Mouse (Mus musculus) heart, adult 8-10 months (tissue): ENCODE data around the gene Tmem170b. TPM values are rescaled to one million over a fixed set of nuclear protein-coding genes. Genes with fewer than 3 reads are reported as not detected.
A peak's percentile ranks its signal among the peaks of the same experiment; 100 is the strongest.

Source experiments
- DNase-seq: peaks from one replicate; pipeline ENCODE4 v3.0.0; 2022; ENCODE audit warnings: low spot score
- total RNA-seq, 4 experiments: library from RNA; stranded (reverse); gene quantifications; 2 replicates each; pipeline ENCODE4 v1.2.4; 2022

The Tmem170b gene
- total RNA-seq = 10 to 100 TPM; 22.2 to 26.4 (median 24.5) TPM

DNA sequence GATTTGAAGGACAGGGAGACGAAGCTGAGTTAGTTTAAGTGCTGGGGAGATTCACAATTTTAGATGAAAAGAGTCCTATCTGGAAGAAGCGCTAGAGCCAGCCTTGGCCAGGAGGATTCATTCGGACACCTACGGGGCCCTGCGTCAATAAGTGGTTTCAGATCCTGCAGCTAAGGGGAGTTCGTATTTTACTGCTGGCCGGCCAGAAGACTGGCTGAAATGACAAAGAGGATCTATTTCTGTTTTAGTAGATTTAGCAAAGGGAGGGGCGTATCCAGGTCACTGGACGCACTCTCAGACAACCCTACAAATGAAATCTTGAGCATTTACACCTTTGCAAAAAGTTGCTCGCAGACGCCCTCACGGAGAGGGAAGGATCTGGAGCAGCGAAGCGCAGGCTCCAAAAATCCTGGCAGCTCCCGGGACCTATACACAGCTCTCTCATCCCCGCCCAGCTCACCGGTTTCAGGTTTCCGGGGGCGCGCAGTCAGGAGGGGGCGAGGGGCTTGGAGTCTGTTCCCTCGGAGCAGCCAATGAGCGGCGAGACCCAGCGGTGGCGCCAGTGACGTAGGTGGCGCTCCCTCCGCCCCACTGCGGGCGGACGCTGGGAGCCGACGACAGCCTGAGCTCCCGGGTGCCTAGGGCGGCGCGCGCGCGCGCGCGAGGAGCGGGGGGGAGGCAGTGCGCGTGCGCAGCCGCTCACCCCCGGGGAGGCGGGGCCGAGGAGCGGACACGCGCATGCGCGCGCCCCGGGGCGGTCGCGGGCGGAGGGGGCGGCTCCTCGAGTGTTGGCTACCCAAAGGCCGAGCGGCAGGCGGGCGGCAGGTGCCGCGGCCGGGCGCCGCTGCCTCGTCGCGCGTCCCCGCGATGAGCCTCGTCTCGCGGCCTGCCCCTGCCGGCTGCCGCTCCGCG lies at the start of gene Tmem170b:
Gene Tmem170b, plus strand, starts transcription at position 809 of the 912 bp plus-strand sequence.
- peak; percentile 96 for DNase-seq

DNA sequence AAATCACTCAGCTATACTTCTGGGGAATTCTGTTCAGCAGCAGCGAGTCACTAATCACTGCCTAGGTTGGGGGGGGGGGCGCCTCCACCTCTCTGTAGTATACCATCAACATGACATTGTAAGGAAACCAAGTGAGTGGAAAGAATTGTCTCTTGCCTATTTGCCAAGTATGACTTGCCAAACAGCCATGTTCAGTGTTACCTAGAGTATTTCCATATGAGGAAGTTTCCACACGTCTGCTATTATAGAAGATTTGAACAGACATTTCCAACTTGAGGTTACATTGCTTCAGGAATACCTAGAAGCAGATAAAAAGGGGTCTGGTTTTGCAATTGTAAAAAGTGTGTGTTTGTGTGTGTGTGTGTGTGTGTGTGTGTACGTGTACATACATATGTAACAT lies 44.7 kb upstream of the Tmem170b start:
- DNase-seq = no peak

DNA sequence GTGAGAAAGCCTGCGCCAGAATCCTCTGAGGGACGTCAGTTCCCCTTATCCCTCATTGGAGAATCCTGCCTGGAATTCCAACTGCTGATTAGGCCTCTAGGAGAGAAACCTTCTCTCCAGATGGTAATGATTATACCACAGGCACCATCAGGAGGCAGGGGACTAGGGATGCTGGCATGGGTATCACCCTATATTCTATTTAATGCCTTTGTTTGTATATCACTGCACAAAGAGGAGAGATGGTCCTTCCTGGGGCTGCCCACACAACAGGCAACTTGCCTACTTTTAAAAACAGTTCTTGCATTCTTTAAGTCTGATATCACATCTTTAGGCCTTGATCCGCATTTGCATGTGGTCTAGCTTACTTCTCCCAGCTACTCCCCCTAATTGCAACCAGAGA lies 37.3 kb upstream of the Tmem170b start:
- DNase-seq = no peak

DNA sequence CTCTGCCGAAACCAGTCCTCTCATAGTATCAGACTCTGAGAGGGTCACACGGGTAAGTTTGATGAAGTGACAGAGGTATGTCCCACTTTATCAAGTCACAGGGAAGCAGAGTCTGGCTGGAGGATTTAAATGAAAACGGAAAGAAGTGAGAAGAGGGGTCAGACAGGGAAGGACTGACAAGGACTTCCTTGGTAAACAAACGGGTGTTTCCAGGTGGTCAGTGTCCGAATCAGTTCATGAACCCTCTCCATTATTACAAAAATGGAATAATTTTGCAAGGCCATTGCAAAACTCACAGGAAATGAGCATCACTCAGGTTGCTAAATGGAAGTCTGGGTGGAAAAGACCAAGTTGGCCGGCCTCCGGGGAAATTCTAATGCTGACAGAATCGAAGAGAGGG lies 36.8 kb upstream of the Tmem170b start:
- no peak for DNase-seq

DNA sequence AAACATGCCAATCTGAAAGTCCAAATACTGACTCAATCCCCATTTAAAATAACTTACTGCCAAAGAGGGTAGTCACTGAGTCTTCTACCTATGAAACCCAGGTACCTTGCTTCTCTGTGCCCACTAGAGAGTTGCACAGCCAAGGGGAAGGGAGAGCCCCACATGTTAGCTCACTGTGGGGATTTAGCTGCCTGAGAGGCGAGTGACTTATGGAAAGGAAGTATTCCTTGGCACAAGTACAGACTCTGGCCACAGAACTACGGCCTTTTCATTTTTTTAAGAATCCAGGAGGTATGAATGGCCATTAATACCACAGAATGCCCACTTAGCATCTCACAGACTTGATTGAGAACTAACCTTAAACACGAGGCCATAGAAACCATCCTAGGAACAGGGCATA lies 35.9 kb upstream of the Tmem170b start:
- no peak for DNase-seq

DNA sequence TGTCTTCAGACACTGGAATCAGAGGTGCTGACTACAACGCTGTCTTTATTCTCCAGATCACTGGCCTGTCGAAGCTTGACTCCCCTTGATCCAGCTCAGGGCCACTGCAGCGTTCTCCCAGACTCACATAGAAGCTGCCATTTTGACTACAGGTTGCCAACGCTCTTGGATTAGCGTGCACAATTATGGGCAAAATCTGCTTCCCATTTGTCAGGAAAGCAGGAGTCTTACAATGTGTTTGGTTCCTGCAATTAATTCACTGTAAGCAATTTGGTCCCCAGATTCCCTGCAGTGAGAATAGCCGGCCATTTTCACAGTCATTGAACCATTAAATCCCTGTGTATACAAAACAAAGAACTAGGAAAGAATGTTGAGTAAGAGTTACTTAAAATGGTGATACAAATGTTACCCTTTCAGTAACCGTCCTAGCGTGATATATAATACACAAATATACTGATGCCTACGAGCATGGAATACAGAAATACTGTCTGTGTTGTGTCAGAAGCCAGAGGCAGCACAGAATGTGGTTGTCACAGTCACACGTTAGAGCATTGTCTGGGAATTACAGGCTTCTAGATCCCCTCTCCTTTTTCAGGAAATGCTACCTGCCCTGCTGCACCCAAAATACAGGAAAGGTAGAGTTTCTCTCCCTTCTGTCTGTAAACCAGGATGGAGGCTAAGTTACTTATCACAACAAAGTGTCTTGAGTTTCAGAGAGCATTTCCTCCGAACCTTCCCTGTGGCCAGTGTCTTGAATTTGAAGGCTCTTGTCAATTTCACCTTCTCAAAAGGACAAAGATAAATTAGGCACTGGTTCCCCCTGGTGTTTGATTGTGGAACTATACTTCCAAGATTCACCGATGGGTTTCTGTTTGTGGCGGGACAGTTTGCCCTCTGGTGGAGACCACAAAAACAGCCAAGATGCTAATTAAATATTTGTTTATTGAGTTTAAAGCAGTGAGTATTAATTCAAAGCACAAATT lies 34.0 kb upstream of the Tmem170b start:
- DNase-seq = peak; percentile 97

DNA sequence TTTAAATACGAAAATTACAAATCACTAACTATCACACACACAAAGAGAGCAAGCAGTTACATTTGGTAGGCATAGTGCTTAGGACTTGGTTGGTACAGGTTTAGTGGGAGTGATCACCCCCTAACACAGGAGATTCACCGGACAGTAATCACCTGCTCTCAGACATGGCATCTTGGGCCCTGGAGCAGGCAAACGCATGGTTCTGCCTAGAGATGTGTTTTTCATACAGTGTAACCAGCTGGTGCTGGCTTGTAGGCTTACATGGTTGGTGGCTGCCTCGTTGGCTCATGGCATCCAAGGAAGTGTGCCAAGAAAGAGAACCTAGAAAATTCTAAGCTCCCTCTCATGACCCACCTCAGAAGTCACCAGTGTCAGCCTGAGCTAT lies 33.4 kb upstream of the Tmem170b start:
- no peak for DNase-seq

DNA sequence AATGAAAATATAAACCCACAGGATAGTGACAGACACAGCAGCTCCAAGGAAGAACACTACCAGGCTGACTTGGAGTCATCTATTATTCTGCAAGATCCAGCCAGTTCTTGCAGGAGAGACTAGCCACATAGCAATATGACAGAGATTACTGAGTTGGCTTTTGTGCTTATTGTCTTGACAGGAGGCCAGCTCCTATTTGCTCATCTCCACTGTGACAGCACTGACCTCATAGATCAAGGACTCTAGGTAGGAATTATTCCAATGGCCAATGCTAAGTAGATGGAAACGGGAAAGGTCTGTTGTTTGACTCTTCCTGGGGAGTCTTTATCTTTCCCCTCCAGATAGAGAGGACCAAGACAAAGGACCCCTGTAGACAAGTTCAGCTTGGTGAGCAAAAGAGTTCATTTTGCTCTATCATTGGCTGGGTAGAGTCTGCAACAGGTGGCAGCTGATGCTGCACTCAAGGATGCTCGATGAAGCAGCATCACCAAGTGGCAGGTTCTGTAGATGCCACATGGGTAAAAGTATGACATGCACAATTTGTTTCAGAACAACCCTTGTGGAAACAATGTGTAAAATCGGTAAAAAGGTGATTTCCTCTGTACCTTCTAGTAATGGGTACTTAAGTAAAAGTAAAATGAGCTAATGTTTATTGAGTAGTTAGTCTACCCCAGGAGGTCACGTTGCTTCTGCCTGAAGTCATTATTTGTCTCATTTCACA lies 32.4 kb upstream of the Tmem170b start:
- no peak for DNase-seq

DNA sequence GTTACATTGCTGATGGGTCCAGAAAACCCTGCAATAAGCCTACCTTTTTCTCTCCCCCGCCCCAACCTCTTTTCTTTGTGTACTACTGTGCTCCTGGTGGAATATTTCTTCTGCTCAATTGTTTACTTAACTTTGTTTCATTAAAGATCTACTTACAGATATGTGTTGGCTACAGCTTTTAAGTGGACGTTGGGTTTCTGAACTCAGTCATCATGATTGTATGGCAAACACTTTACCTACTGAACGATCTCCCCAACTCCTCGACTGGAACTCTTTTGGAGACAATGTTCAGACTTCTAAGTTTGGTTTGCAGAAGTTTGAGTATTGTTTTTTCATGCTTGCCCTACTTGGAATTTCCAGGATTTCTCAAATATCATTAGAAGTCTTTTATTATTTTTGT lies 24.6 kb upstream of the Tmem170b start:
- no peak for DNase-seq

DNA sequence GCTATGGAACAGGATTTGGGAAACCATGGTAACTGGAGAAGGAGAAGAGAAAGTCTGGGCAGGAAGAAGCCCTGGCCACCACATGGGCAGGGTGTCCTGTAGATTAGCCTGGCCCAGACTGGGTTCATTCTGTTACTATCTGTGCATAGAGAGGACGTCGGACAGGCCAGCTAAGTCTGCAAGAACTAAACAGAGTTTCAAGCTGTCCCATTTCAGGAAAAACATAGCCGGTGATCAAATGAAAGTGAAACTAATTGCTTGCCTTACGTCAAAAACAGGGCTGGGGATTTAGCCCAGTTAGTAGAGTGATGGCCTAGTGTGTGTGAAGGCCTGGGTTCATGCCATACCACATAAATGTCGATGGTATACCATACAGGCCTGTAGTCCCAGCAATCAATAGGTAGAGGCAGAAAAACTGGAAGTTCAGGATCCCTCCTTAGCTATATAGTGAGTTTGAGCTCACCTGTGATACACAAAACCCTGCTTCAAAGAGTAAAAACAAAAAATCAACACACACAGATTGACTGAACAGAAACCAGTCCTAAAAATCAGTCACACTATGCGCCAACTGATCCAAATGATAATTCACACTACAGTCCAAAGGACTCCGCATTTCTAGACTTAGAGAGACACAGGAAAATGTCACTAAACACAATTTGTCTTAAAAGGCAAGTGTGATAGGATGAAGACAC lies 21.9 kb upstream of the Tmem170b start:
- peak; percentile 43 for DNase-seq

DNA sequence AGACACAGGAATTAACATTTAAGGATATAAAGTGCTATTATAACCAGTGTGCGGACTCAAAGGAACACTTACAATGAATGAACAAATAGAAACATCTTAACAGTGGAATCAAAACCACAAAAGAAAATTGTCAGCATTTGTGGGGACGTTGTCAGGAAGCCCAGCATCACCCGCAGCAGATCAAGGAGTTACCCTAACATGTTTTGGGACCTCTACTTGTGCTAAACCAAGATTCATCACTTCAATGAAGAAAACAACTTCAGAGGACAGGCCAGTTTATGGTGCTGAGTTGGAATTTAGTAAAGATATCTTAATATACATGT lies 21.4 kb upstream of the Tmem170b start:
- no peak for DNase-seq

DNA sequence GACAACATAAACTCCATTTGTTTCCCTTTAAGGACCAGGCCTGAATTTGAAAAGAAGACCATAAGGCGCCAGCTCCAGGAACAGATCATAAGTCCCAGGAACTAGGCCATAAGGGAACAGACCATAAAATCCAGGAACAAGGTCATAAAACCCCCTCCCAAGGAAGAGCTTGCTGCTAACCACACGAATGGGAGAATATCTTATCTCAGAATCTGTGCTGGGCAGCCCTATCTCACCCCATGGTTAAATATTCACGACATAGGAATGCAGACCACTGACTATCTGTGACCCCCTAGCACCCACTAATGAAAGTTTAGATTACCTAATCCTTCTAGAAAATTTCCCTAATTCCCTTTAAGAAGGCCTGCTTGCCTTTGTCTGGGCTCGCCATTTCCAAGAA lies 20.8 kb upstream of the Tmem170b start:
- no peak for DNase-seq

DNA sequence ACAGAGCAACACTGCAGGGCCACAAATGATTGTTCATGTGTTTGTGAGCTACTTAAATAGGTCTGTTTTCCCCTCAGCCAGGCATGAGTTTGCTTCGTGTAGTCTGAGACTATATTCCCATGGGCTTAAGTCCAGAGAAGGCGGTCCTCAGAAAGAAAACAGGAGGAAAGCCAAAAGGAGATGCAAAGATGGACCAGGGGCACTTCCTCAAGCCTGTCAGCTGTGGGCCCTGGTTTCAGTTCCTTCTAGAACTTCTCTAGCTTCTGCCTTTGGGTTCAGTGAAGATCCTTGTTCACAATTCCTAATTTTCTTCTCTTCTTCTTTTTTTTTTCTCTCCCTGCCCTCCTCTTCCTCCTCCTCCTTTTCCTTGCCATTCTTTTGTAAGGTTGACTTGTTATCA lies 9.0 kb upstream of the Tmem170b start:
- DNase-seq = peak; percentile 31

DNA sequence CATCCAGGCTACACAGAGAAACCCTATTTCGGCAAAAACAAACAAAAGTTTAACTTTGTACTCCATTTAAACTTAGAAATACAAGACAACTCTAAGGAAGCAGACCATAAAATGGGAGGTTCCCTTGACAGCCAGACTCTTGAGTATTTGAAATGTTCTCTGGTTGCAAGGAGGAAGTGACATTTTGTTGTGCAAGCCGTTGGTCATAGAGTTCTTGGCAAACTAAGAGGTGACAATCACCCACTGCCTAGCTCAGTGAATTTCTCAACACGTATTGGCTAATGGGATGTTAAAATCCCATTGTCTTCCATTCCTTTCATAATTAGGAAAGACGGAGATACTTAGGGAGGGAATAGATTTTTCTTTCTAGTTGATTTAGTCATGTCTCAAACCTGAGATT lies 5.7 kb upstream of the Tmem170b start:
- DNase-seq = no peak

DNA sequence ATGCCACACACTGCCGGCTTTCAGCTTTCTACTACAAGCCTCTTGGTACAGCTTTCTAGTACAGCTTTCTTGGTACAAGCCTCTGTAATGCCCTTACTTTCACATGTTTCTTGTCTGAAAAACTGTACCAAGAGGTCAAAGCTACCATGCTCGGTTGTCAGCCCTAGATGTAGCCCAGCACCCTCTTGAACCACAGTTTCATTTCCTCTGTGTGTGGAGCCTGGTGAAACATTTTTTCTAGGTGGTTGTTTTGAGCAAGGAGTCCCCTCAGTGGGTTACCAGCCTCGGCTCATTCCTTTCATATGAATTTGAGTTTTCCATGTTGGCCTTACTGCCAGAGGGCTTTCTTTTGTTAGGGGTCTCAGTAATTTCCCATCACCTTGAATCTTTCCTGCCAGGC lies 4.7 kb upstream of the Tmem170b start:
- DNase-seq = no peak

DNA sequence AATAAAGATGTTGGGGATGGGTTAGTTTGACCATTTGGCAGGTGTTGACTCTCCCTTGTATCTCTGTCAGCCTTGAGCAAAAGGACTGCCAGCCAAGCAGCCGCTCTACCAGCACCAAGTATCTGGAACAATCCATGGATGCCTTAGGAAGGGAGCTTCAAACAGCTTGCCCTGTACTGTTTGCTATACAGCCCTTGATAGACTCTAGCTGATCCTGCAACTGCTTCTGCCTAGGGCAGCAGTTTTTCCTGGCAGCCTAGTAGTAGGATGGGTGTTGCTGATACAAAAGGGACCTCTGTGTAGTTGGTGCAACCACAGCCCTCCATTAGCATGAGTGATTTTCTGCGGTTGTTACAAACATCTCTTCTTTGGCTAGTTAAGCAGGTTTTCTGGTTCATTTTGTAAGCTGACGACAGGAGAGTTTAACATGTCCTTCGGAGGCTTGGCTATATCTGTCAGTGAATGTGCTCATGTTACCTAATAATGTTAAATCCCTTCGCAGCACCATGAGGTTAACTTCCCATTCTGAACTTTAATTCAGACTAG lies 1.7 kb upstream of the Tmem170b start:
- no peak for DNase-seq

DNA sequence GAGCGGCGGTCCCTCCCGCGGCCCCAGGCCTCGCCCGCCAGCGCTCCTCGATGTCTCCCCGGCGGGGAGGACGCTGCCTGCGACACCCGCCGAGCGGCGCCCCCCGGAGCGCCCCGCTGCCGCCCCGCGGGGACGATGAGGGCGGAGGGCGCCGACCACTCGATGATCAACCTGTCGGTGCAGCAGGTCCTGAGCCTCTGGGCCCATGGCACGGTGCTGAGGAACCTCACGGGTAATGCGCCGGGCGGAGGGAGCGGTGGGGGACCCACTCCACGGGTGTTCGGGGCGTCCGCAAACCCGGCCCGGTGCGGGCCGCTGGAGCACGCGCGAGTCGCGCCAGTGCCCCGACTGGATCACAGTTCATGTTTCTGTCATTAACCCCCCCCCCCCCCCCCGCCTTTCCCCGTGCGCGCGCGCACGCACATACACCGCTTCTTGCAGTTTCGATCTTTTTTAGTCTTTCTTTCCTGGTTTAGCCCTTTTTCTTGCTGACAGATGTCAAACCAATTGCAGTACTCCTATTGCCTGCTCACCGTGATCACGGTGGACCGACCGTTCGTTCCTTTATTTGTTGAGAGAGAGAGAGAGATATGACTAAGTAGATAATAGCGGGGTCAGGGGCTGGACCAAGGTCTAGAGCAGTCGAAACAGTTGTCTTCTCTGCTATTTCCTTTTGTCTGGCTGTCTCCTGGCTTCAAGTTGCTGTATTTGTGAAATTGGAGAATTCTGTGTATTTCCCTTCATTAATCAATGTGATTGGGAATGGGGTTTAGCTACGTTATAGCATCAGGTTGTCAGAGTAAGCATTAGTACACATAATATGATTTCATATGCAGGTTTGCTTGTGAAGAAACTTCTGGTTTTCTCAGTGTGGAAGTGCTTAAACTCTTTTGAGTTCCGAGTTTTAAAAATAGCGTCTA lies 634 bp downstream of the Tmem170b start:
- peak; percentile 38 for DNase-seq

DNA sequence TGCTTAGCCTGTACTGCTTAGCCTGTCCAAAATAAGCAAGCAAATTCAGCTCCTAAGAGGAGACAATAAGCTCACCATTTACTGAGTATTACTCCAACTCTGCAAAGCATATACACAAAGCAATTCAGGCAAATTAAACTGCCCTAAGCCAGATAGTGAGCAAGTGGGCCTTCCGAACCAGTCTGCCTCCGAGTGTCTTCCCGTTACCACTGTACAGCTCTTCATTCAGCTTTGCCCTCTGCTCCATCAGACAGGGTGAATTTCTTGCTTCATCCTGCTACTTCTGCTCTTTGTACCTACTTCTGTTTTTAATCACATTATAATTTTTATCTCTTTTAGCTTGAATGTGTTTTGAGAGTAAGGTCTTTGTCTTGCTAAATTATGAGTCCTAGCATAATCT lies 1.9 kb downstream of the Tmem170b start:
- DNase-seq = no peak

DNA sequence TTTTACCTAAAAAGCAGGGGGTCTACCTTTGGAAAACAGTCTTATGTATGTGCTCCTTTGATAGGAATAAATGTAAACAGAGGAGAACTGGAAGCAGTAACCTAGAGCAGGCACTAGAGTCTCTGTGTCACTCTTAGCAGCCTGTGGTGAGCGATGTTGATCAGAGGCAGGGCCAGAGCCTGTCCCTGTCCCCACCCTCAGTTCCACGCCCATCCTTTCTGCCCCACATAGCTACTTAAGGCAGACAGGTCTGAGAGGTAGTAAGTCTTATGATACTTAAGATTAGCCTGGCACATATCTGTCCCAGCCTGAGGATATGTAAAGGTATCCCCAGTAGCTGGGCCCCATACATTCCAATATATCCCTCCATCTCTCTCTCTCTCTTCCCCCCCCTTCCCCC lies 2.9 kb downstream of the Tmem170b start:
- DNase-seq = no peak

DNA sequence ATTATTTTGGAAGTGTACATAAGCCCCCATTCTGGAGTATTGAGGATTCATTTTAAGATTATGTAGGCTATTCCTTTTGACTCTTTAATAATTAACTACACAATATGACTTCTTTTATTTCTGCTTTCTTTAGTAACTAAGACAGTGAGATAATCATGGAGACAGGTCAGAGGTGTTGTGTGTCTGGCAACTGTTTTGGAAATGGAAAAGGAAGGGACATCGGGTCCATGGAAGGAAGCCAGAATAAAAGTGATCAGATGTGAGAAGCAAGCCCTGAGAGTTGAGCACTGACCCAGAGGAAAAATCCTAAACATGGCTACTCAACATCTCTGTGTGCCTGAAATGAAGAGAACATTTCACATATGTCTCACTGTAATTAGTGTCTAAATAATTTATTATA lies 5.3 kb downstream of the Tmem170b start:
- DNase-seq = no peak
